Mouse (Mus musculus): ENCODE measurements at regions not wholly inside any gene's neighbourhood (a gene's known extent, or its start where the extent isn't known, plus 50 kb on each side); places are given as distances from the start of the nearest gene placed in this dataset.

DNA sequence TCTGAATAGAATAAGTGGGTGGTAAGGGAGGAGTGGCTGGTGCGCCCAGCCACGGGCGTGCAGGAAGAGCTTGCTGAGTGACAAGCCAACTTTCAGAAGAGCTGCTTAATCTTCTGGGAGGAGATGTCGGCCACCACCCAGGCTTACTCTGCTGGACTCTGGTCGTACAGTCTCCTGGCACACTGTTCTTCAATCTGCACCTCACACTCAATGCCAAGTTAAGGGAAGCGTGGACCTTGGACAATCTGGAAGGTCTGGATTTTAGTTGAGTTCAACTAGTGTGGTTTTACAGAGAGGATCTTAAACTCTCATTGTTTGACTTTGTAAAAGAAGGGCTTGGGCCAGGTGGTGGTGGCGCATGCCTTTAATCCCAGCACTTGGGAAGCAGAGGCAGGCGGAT lies 138.1 kb upstream of the Stmnd1 start:
- 57% methylated on average over 8 of the region's 8 CpGs for WGBS
- no peak for TF ChIP-seq CTCF (IDR thresholded peaks at IDR 0.05; ENCODE audit: insufficient read depth, low read depth, low read length)
- TF ChIP-seq POLR2A (IDR thresholded peaks at IDR 0.05; ENCODE audit: insufficient read depth, low read depth, low read length), result no peak

DNA sequence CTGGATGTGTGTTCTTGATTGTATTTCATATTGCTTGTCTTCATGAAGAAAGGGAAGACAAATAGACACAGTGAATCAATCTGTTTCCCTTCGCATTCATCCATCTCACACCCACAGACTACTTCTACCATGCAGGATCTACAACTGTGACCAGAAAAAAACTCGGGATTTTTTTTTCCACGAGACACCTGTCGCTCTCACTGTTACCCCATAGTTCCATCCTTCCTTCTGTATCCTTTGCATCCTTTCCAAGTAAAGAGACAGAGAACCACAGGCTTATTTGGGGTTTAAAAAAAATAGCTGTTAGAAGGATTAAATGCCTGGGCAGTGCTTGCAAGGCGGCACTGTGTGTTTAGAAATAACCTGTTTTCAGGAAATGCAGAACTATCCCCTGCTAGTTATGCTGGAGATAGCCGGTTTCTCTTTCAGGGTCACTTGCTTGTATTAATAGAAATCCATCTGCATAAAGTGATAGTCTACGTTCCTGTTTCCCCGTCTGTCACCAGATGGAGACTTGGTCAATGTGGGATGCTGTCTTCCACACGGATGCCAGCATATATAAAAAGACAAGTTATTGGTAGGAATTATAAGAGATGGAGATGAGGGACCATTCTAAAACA lies 144.2 kb upstream of the Stmnd1 start:
- 90% methylated on average over 9 of the region's 9 CpGs for WGBS
- H3K4me1 ChIP-seq (ENCODE audit: control insufficient read depth, insufficient read depth, low read length), result no peaks in the 10 kb centered on the region
- no peak for TF ChIP-seq POLR2A (IDR thresholded peaks at IDR 0.05; ENCODE audit: insufficient read depth, low read depth, low read length)
- TF ChIP-seq CTCF (IDR thresholded peaks at IDR 0.05; ENCODE audit: insufficient read depth, low read depth, low read length), result no peak

More for the DNA sequence above, 138.1 kb upstream of the Stmnd1 start:
- no peak overlapping the region for H3K27ac ChIP-seq (ENCODE audit: insufficient read depth, low read depth, low read length)
- no peak overlapping the region for H3K4me3 ChIP-seq (ENCODE audit: insufficient read depth, low read depth, low read length)
- no peaks in the 10 kb centered on the region; the same call in 1 of the 2 replicates for H3K4me1 ChIP-seq (ENCODE audit: control insufficient read depth, insufficient read depth, low read length)

GRCm38 (mm10) chr13:46123446-46123845 lies 150.1 kb upstream of the Stmnd1 start:
- TF ChIP-seq POLR2A (IDR thresholded peaks at IDR 0.05; ENCODE audit: insufficient read depth, low read depth, low read length) (no peak), CTCF (IDR thresholded peaks at IDR 0.05; ENCODE audit: insufficient read depth, low read depth, low read length) (no peak)

More for the DNA sequence above, 144.2 kb upstream of the Stmnd1 start:
- Histone ChIP-seq H3K4me3 (ENCODE audit: insufficient read depth, low read depth, low read length) (no peak overlapping the region), H3K27ac (ENCODE audit: insufficient read depth, low read depth, low read length) (no peak overlapping the region)

GRCm38 (mm10) chr13:46116576-46116975 lies 151.8 kb upstream of the Atxn1 start:
- TF ChIP-seq CTCF (IDR thresholded peaks at IDR 0.05; ENCODE audit: insufficient read depth, low read depth, low read length) (no peak), POLR2A (IDR thresholded peaks at IDR 0.05; ENCODE audit: insufficient read depth, low read depth, low read length) (no peak)
- Histone ChIP-seq H3K4me1 (ENCODE audit: control insufficient read depth, insufficient read depth, low read length) (no peaks in the 10 kb centered on the region), H3K27ac (ENCODE audit: insufficient read depth, low read depth, low read length) (no peak overlapping the region), H3K4me3 (ENCODE audit: insufficient read depth, low read depth, low read length) (no peak overlapping the region)
- 90% methylated on average over 4 of the region's 4 CpGs for WGBS

More at GRCm38 (mm10) chr13:46123446-46123845, 150.1 kb upstream of the Stmnd1 start:
- H3K27ac ChIP-seq (ENCODE audit: insufficient read depth, low read depth, low read length), result no peak overlapping the region
- H3K4me1 ChIP-seq (ENCODE audit: control insufficient read depth, insufficient read depth, low read length), result no peaks in the 10 kb centered on the region
- 89% methylated on average over 3 of the region's 3 CpGs for WGBS
- H3K4me3 ChIP-seq (ENCODE audit: insufficient read depth, low read depth, low read length), result no peak overlapping the region

GRCm38 (mm10) chr13:46104971-46105370 lies 140.2 kb upstream of the Atxn1 start:
- 77% methylated on average over 6 of the region's 6 CpGs for WGBS
- no peak overlapping the region for H3K4me3 ChIP-seq (ENCODE audit: insufficient read depth, low read depth, low read length)
- no peak overlapping the region for H3K27ac ChIP-seq (ENCODE audit: insufficient read depth, low read depth, low read length)
- no peaks in the 10 kb centered on the region for H3K4me1 ChIP-seq (ENCODE audit: control insufficient read depth, insufficient read depth, low read length)
- TF ChIP-seq CTCF (IDR thresholded peaks at IDR 0.05; ENCODE audit: insufficient read depth, low read depth, low read length) (no peak), POLR2A (IDR thresholded peaks at IDR 0.05; ENCODE audit: insufficient read depth, low read depth, low read length) (no peak)

DNA sequence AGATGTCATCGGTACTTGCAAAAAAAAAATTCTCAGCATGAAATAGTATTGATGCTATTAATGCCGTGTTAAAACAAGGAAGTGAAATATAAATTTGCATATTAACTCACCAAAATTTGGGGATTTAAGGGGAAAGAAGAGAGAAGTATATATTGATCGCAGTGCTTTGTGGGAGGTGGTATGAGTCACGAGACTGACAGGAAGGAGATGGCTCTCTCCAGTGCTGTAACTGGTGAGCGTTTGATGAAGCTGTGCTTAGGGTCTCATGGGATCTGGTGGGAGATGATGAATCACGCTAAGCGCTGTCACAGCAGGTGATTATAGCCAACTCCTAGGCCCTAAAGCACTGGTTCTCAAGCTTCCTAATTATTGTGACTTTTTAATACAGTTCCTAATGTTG lies 133.8 kb upstream of the Atxn1 start:
- no peak overlapping the region for H3K4me3 ChIP-seq (ENCODE audit: insufficient read depth, low read depth, low read length)
- TF ChIP-seq CTCF (IDR thresholded peaks at IDR 0.05; ENCODE audit: insufficient read depth, low read depth, low read length), result no peak
- no peaks in the 10 kb centered on the region for H3K4me1 ChIP-seq (ENCODE audit: control insufficient read depth, insufficient read depth, low read length)
- 82% methylated on average over 7 of the region's 7 CpGs for WGBS
- no peak overlapping the region for H3K27ac ChIP-seq (ENCODE audit: insufficient read depth, low read depth, low read length)

DNA sequence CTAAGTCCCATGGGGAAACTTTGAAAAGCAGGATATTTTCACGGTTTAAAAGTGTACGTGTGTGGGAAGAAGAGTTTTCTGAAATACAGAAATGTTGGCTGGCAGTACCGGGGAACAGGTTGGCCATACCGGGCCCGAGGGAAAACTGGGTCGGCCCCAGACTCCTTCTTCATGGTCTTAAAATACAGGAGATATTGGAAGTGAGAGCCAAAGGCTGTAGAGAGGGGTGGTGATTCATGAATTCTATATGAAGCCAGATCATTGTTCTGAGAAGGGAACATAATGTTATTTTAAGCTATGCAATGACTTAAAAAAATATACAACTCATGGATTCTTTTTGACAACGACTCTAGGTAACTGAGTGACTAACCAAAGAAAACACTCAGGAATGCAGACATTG lies 133.3 kb upstream of the Atxn1 start:
- Histone ChIP-seq H3K27ac (ENCODE audit: insufficient read depth, low read depth, low read length) (no peak overlapping the region), H3K4me1 (ENCODE audit: control insufficient read depth, insufficient read depth, low read length) (no peaks in the 10 kb centered on the region), H3K4me3 (ENCODE audit: insufficient read depth, low read depth, low read length) (no peak overlapping the region)
- WGBS, result 81% methylated on average over 7 of the region's 7 CpGs
- TF ChIP-seq POLR2A (IDR thresholded peaks at IDR 0.05; ENCODE audit: insufficient read depth, low read depth, low read length), result no peak
- TF ChIP-seq CTCF (IDR thresholded peaks at IDR 0.05; ENCODE audit: insufficient read depth, low read depth, low read length), result no peak

- TF ChIP-seq POLR2A (IDR thresholded peaks at IDR 0.05; ENCODE audit: insufficient read depth, low read depth, low read length) (no peak), CTCF (IDR thresholded peaks at IDR 0.05; ENCODE audit: insufficient read depth, low read depth, low read length) (no peak)
- no peaks in the 10 kb centered on the region for H3K4me1 ChIP-seq (ENCODE audit: control insufficient read depth, insufficient read depth, low read length)
- H3K4me3 ChIP-seq (ENCODE audit: insufficient read depth, low read depth, low read length), result no peak overlapping the region
- H3K27ac ChIP-seq (ENCODE audit: insufficient read depth, low read depth, low read length), result no peak overlapping the region
- WGBS, result 18% methylated on average over 5 of the region's 5 CpGs
Observed at GRCm38 (mm10) chr13:46096968-46097367, 132.2 kb upstream of the Atxn1 start.

DNA sequence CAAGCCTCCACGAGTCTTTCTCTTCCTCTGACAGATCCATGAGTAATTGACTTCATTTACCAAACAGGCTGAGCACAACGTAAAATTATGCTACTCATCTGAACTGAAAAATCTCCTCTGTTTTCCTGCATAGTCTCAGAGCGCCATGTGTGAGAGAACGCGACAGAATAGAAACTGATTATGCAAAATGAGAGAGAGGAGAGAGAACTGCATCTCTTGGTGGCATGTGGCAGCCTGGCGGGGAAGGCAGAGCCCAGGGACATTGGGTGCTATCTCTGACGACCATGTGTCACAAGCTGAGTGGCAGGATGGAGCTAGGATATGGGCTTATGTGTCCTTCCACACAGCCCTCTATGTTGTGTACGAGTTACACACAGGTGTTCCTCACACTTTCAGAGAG lies 131.6 kb upstream of the Atxn1 start:
- Histone ChIP-seq H3K27ac (ENCODE audit: insufficient read depth, low read depth, low read length) (no peak overlapping the region), H3K4me3 (ENCODE audit: insufficient read depth, low read depth, low read length) (no peak overlapping the region), H3K4me1 (ENCODE audit: control insufficient read depth, insufficient read depth, low read length) (no peaks in the 10 kb centered on the region)
- TF ChIP-seq POLR2A (IDR thresholded peaks at IDR 0.05; ENCODE audit: insufficient read depth, low read depth, low read length) (no peak), CTCF (IDR thresholded peaks at IDR 0.05; ENCODE audit: insufficient read depth, low read depth, low read length) (no peak)
- WGBS, result 50% methylated on average over 8 of the region's 8 CpGs

GRCm38 (mm10) chr13:46092787-46093186 lies 128.0 kb upstream of the Atxn1 start:
- H3K4me1 ChIP-seq (ENCODE audit: control insufficient read depth, insufficient read depth, low read length), result no peaks in the 10 kb centered on the region
- H3K4me3 ChIP-seq (ENCODE audit: insufficient read depth, low read depth, low read length), result no peak overlapping the region
- TF ChIP-seq POLR2A (IDR thresholded peaks at IDR 0.05; ENCODE audit: insufficient read depth, low read depth, low read length), result no peak
- TF ChIP-seq CTCF (IDR thresholded peaks at IDR 0.05; ENCODE audit: insufficient read depth, low read depth, low read length), result no peak
- WGBS, result 87% methylated on average over 3 of the region's 3 CpGs
- no peak overlapping the region for H3K27ac ChIP-seq (ENCODE audit: insufficient read depth, low read depth, low read length)
